Mouse (Mus musculus) left cerebral cortex, adult 2 months (tissue): ENCODE data around the gene Cyp4x1. TPM values are rescaled to one million over a fixed set of nuclear protein-coding genes. Genes with fewer than 3 reads are reported as not detected.
A peak's percentile ranks its signal among the peaks of the same experiment; 100 is the strongest.
"Not testable (repeated sequence)": the region's sequence is repeated elsewhere in the genome, so short reads cannot be mapped to it uniquely, and the experiment has no call there.

Experiments
- DNase-seq, 2 experiments: peaks; one replicate each; pipeline ENCODE4 v3.0.0; 2021 to 2022; ENCODE audit warnings: low spot score in 2 of 2, mixed read lengths in 1 of 2; ENCODE audit errors: extremely low spot score in 1 of 2
- H3K27ac ChIP-seq: fragments of 200-600 bp; 2 replicates; pipeline ENCODE4 v1.8.1; 2022
- H3K4me3 ChIP-seq: fragments of 200-600 bp; 2 replicates; pipeline ENCODE4 v1.8.1; 2022
- CTCF ChIP-seq: fragments of 200-600 bp; IDR thresholded peaks from 2 replicates; pipeline ENCODE4 v1.8.1; 2022; ENCODE audit warnings: antibody characterized with exemption, mild to moderate bottlenecking, moderate library complexity
- intact Hi-C: fragments of 180-260 bp; cut with DNase I; formaldehyde crosslinking; loops from one replicate; pipeline ENCODE4 v1.15.1; 2025
- long read RNA-seq, 2 experiments: library from polyadenylated mRNA; stranded (forward); transcript quantifications; one replicate each; pipeline ENCODE4 v2.0.0; 2021; ENCODE audit warnings: borderline mapping rate in 2 of 2
- total RNA-seq, 2 experiments: library from RNA; stranded (reverse); gene quantifications; 2 replicates each; pipeline ENCODE4 v1.2.3; 2021

The Cyp4x1 gene
- 10 to 100 TPM; 12.7 to 14.6 TPM for total RNA-seq
- long read RNA-seq, experiment 1, full-length matches to known transcripts: 3 of 8 reads
- long read RNA-seq, experiment 1, partial matches to known transcripts: 2 of 8 reads
- long read RNA-seq, experiment 1, other reads (novel, unspliced or antisense): 3 of 8 reads
- long read RNA-seq, experiment 2, full-length matches to known transcripts: 5 of 7 reads
- long read RNA-seq, experiment 2, partial matches to known transcripts: 2 of 7 reads
- long read RNA-seq, experiment 2, other reads (novel, unspliced or antisense): 0 of 7 reads

DNA sequence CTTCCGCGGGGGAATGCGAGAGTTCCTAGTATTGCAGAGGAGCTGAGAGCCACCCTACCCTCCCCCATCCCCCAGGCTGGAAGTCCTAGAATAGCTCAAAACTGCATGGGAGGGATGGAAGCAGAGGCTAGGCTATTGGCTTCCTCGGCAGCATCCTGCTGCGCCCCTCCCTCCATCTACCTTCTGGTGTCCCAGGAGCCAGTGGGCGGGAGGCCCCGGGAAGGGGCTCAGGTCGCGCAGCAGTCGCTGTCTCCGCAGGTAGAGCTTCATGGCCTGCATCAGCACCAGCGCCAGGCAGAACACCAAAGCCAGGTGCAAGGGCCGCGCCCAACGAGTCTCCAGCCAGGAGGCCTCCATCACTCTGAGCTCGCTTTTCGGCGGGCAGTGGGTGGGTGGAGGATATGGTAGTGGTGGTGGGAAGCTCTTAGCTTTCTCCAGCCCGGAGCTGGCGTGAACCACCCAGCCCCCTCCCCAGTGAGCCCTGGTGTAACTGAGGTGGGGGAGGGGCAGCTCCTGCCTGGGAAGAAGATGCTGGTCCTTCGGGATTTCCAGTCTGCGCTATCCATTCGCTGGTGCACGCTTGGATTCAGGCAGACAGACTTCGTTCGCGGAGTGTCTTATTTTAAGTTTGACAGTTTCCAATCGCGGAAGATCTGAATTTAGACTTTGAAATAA is at the start of gene Cyp4x1:
Gene Cyp4x1 (minus strand): TSS at position 661 of the 675 bp plus-strand sequence.
- intact Hi-C loops: loop anchor here (2.0 kb wide), 1 partner anchor 31 kb away; no protein-coding TSS in a partner anchor
- peak within 1 kb of the TSS; percentile 98 for H3K27ac ChIP-seq
- DNase-seq: peak; percentile 74 to 76
- peak within 1 kb of the TSS; percentile 72 for H3K4me3 ChIP-seq
- no peak for TF ChIP-seq CTCF

DNA sequence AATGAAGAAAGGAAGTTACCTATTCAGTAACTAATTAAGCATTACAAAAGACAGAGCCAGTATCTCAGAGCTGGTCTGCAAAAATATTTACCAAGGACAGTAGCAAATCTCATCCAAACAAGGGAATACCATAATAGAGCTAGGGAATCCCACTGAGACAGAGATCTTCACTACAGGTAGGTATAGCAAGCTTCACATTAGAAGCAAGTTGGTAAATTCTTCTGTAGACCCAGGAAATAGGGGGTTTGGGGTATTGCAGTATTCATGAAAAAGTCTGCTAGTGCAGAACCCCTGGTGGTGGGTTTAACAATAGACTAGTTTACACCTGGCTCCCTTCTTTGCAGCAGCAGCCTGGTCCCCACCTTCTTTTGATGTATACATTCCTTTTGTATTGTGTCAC is 42.1 kb upstream of the Cyp4x1 start:
- H3K4me3 ChIP-seq, H3K27ac ChIP-seq, intact Hi-C loops, DNase-seq: not testable (repeated sequence)

DNA sequence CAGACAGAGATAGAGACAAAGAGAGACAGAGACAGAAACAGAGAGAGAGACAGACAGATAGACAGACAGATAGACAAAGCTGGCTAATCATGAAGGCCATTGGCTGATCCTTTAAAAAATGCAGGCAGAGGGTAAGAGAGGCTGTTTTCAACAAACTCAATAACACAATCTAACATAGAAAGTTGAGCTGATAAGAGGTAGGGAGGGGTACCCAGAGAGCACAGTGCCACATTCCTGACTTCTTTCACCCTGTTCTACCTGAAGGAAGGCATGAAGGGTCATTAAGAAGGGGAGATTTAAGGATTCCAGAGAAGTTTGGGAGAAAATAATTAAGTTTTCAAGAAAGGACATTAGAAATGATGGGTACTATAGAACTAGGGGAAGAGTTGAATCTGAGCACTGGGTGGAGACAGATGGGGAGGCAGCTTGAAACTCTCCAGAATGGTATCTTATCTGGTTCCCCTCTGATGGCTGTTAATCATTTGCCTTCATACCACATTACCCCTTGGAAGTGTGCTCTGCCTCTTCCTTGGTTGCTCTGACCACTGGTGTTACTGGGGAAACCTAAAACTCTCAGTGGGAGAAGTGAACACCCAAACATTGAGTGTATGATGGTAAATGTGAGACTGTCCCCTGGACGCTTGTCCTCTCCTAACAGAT is 40.7 kb upstream of the Cyp4x1 start:
- no peak overlapping the region for H3K27ac ChIP-seq
- TF ChIP-seq CTCF: no peak
- H3K4me3 ChIP-seq: no peak overlapping the region
- intact Hi-C loops: no loop called here
- no peak for DNase-seq

DNA sequence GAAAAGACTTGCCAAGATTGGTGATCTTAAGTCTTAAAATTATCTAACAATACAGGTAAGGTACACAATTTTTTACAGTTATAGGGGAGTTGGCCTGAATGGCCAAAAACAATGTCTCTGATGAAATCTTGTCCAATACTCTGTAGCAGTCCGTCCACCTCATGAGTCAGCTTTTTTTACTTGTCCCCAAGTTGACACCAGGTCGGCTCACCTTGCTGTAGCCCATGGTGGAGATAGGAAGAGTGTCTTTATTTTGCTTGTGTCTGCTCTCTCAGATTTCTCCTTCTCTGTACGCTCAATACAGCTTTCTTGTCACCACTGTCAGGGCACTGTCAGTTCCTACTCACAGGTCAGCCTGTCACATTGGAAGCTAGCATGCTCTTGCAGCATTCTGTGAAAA is 24.9 kb upstream of the Cyp4x1 start:
- H3K27ac ChIP-seq, intact Hi-C loops, DNase-seq: not testable (repeated sequence)

DNA sequence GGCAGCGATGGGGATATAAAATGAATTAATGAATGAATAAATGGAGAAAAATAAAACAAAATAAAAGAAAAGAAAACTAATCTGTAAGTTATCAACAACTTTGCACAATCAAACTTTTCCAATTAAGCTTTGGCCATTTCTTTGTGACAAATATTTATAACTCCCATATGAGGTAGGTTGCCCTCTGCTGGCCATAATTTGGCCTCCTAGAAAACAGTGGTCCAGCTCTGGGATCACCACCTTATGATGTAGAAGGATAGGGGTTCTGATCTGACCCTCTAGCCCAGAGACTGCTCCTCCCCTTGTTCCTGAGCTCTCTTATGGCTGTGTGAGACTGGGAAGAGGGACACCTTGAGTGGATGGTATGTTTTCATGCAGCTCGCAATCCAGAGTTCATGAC is 20.6 kb upstream of the Cyp4x1 start:
- Histone ChIP-seq H3K4me3 (no peak overlapping the region), H3K27ac (no peak overlapping the region)
- intact Hi-C loops: no loop called here
- no peak for DNase-seq
- TF ChIP-seq CTCF: peak; percentile 37

More for the DNA sequence above, 24.9 kb upstream of the Cyp4x1 start:
- not testable (repeated sequence) for H3K4me3 ChIP-seq

DNA sequence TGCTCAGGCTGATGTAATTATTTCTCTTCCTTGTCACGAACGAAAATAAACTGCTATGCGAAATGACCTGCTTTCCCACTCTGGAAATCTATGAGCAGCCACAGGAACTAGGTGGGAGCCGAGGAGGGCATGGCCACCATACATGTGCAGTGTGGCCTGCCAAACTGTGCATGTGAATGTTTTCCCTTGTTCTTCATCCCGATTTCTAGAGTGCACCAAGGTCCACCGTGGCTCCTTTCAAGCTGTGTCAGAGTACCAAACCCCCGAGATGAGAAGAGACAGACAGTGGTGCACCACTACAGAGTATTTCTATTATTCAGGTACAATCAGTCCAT is 182 bp upstream of the Cyp4x1 start:
- peak overlapping the region; percentile 72 for H3K4me3 ChIP-seq
- H3K27ac ChIP-seq: peak overlapping the region; percentile 98
- intact Hi-C loops: no loop called here
- DNase-seq: peak in 1 of 2 experiments; percentile 26
- no peak for TF ChIP-seq CTCF

DNA sequence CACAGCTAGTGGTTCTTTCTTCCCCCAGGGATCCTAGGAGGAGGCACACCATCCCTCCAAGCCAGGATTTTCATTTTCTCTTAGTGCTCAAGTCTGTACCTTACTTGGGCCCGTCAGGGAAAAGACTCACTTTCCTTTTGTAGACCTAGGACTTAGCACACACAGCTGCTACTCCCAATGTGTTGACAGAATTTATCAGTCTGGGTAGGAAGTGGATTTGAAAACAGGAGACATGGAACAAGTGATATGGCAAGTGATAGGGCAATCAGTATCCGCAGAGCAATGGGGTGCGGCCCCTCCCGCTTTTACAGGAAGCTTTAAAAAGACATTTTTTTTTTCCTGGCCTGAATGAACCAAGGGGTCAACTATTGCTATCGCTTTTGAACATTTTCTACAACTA is 996 bp downstream of the Cyp4x1 start:
- intact Hi-C loops: loop anchor here (2.0 kb wide), 1 partner anchor 30 kb away; no protein-coding TSS in a partner anchor
- no peak for TF ChIP-seq CTCF
- DNase-seq: peak in 1 of 2 experiments; percentile 13
- peak overlapping the region; percentile 98 for H3K27ac ChIP-seq
- H3K4me3 ChIP-seq: peak overlapping the region; percentile 72

DNA sequence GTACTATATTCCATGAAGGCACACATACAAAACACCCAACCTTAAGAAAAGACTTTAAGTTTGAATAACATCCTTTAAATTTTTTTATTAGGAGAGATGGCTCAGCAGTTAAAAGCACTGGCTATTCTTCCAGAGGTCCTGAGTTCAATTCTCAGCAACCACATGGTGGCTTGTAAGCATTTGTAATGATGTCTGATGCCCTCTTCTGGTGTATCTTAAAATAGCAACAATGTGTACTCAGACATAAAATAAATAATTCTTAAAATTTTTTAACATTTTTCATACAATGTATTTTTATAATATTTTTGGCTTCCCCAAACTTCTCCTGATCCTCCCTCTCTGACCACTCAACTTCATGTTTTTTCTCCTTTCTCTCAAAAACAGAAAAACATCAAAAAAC is 9.4 kb downstream of the Cyp4x1 start:
- H3K27ac ChIP-seq: no peak overlapping the region
- no peak for DNase-seq
- intact Hi-C loops: no loop called here
- peak; percentile 32 for TF ChIP-seq CTCF
- no peak overlapping the region for H3K4me3 ChIP-seq

DNA sequence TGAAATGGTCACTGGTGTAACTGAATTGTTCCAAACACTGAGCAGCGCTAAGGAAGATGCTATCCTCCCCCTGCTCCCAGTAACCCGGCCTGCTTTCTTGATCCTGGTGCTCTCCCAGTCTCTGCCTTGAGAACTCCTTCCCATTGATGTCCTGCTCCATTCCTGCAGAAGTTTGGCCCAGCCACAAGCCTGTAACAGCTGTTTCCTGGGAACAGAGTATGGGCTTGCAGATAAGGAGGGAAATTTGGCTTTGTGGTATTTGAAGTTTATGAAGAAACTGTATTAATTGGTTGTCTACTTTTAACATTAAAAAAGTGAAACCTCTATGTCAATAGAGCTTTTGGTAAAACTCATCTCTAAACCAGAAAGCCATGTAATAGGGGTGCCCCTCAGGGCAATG is 10.6 kb downstream of the Cyp4x1 start:
- Histone ChIP-seq H3K4me3 (no peak overlapping the region), H3K27ac (no peak overlapping the region)
- intact Hi-C loops: no loop called here
- no peak for TF ChIP-seq CTCF
- DNase-seq: no peak

DNA sequence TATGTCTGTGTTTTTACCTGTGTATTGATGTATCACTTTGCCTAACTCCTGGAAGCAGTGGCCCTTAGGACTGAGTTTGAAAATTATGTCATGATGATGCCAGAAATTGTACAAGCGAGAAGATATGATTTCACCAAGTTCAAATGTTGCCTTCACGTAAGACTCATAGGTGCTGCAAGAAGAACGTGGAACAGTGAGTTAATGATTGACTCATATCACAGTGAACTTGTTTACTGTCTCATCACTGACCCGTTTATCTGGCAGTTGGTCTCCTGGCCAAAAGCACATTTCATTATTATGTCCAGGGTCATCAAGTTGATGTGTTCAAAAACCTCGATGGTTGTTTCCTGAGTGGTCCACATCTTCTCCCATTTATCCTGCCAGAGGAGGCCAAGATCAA is 12.5 kb downstream of the Cyp4x1 start:
- H3K27ac ChIP-seq: no peak overlapping the region
- no peak for DNase-seq
- no peak overlapping the region for H3K4me3 ChIP-seq
- intact Hi-C loops: no loop called here
- TF ChIP-seq CTCF: no peak

DNA sequence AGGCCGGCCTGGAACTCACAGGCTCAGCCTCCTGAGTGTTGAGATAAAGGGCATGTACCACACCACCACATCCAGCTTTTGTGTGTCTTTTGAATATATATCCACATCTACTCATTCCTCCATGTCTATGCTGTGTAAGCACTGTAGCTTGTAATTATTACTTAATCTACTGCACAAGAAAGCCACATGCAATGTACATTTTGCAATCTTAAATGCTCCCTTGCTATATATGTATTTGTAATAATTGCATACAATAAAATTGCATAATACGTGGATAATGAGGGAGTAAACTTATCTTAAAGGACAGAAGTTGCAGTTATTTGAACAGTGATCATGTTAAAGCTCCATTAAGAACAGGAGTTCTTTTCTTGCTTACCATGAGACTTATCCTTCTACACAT is 12.9 kb downstream of the Cyp4x1 start:
- no peak for TF ChIP-seq CTCF
- DNase-seq: no peak
- intact Hi-C loops: no loop called here
- no peak overlapping the region for H3K4me3 ChIP-seq
- no peak overlapping the region for H3K27ac ChIP-seq

DNA sequence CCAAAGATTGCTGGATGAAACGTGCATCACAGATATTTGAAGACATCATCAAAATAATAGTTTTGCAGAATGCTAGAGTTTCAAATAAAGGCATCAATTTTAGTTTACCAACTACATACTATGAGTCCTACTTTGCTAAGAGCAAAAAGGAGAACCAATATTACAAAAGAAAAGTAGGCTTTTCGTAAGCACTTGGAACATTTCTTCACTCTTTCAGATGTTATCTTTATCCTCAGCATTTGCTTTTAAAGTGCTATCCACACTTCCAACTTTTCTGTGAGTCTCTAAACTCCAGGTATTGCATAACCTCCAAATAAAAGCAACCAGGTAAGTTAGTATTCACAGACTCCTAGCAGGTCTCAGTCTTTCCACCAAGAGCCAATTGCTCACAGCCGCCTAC is 14.4 kb downstream of the Cyp4x1 start:
- intact Hi-C loops: no loop called here
- no peak for TF ChIP-seq CTCF
- no peak overlapping the region for H3K4me3 ChIP-seq
- no peak overlapping the region for H3K27ac ChIP-seq
- no peak for DNase-seq
